Mouse (Mus musculus) embryonic facial prominence, embryonic 10.5 days (tissue): ENCODE data around the gene Ska3. TPM values are rescaled to one million over a fixed set of nuclear protein-coding genes. Genes with fewer than 3 reads are reported as not detected.

Experiments
- DNase-seq: peaks from one replicate; pipeline ENCODE4 v3.0.0-alpha.2; 2017; ENCODE audit warnings: low spot score
- H3K27ac ChIP-seq: fragments of 300-500 bp; sonication (generic); replicated peaks from 2 replicates; pipeline ENCODE4 v1.5.1; 2016; ENCODE audit warnings: mild to moderate bottlenecking
- H3K27me3 ChIP-seq: fragments of 300-500 bp; sonication (generic); replicated peaks from 2 replicates; pipeline ENCODE4 v1.6.1; 2016; ENCODE audit warnings: low read depth, mild to moderate bottlenecking; ENCODE audit not compliant: poor library complexity, severe bottlenecking
- H3K36me3 ChIP-seq: fragments of 300-500 bp; sonication (generic); replicated peaks from 2 replicates; pipeline ENCODE4 v1.6.1; 2016; ENCODE audit warnings: mild to moderate bottlenecking, moderate library complexity
- H3K4me1 ChIP-seq: fragments of 300-500 bp; sonication (generic); 2 replicates; pipeline ENCODE4 v1.6.1; 2016
- H3K4me3 ChIP-seq: fragments of 300-500 bp; sonication (generic); 2 replicates; pipeline ENCODE4 v1.5.1; 2016; ENCODE audit warnings: mild to moderate bottlenecking, moderate library complexity
- H3K9me3 ChIP-seq: fragments of 300-500 bp; sonication (generic); 2 replicates; pipeline ENCODE4 v1.6.1; 2016; ENCODE audit warnings: mild to moderate bottlenecking
- WGBS: fragments of 180-500 bp; shearing (Covaris S2); methylation state at CpG from one replicate; pipeline ENCODE4 v1.1.7; 2016; 5-methylcytosine and 5-hydroxymethylcytosine counted together
- microRNA-seq: library from miRNA; unstranded; fragments of <30 nt; microRNA quantifications from one replicate; pipeline ENCODE4, GENCODE M21; 2017
- polyA plus RNA-seq: library from polyadenylated mRNA; unstranded; fragments of >200 nt; fragmentation: Nextera tagmentation; extraction: Ambion mirVana; gene quantifications from 2 replicates; pipeline ENCODE4 v1.2.1, GENCODE M21; 2016

Gene Ska3
- polyA plus RNA-seq, 1 experiment from 2014 or later = 58.9 TPM

- DNase-seq = no peak
- Histone ChIP-seq H3K27me3 (no peaks in the 10 kb centered on the region), H3K27ac (no peak overlapping the region), H3K4me3 (no peak overlapping the region), H3K9me3 (no peaks in the 10 kb centered on the region), H3K36me3 (no peaks in the 10 kb centered on the region), H3K4me1 (no peaks in the 10 kb centered on the region)
- WGBS = 74% methylated on average over 4 of the region's 4 CpGs
Measured at GRCm38 (mm10) chr14:57787406-57787805, 38.6 kb downstream of the Ska3 start.

- Histone ChIP-seq H3K4me1 (no peaks in the 10 kb centered on the region), H3K4me3 (no peak overlapping the region), H3K27ac (no peak overlapping the region), H3K27me3 (no peaks in the 10 kb centered on the region), H3K36me3 (no peaks in the 10 kb centered on the region), H3K9me3 (no peaks in the 10 kb centered on the region)
- DNase-seq = no peak
- 90% methylated on average over 6 of the region's 6 CpGs for WGBS
Measured at GRCm38 (mm10) chr14:57772157-57772815, 53.7 kb downstream of the Ska3 start.

- no peaks in the 10 kb centered on the region for H3K27me3 ChIP-seq
- DNase-seq = no peak
- no peaks in the 10 kb centered on the region for H3K4me1 ChIP-seq
- no peaks in the 10 kb centered on the region for H3K9me3 ChIP-seq
- no peak overlapping the region for H3K4me3 ChIP-seq
- no peak overlapping the region for H3K27ac ChIP-seq
- 94% methylated on average over 5 of the region's 5 CpGs for WGBS
- H3K36me3 ChIP-seq = no peaks in the 10 kb centered on the region
Measured at GRCm38 (mm10) chr14:57769102-57769501, 56.9 kb downstream of the Ska3 start.

- H3K4me1 ChIP-seq = peaks cover 11% of the 10 kb centered on the region
- H3K9me3 ChIP-seq = no peaks in the 10 kb centered on the region
- H3K27ac ChIP-seq = no peak overlapping the region
- H3K4me3 ChIP-seq = no peak overlapping the region
- DNase-seq = no peak
- H3K36me3 ChIP-seq = no peaks in the 10 kb centered on the region
- no peaks in the 10 kb centered on the region for H3K27me3 ChIP-seq
- 53% methylated on average over 10 of the region's 10 CpGs for WGBS
Measured at GRCm38 (mm10) chr14:57760447-57761412, 65.3 kb downstream of the Ska3 start.

GRCm38 (mm10) chr14:57758237-57758636, 67.7 kb downstream of the Ska3 start, which contains the start of gene Lats2:
TSS of gene Lats2 (minus strand) at chr14:57758388.
- H3K36me3 ChIP-seq = no peaks in the 10 kb centered on the region
- no peaks in the 10 kb centered on the region for H3K27me3 ChIP-seq
- H3K4me3 ChIP-seq = no peak within 1 kb of the TSS
- H3K27ac ChIP-seq = no peak within 1 kb of the TSS
- H3K9me3 ChIP-seq = no peaks in the 10 kb centered on the region
- DNase-seq = no peak
- WGBS = 80% methylated on average over 4 of the region's 4 CpGs
- H3K4me1 ChIP-seq = peaks cover 18% of the 10 kb centered on the region

Small RNA genes within 50 kb of the gene (microRNA-seq; reads per million reads assigned to microRNA genes)
- gene Mir3077 = not detected

Other genes with a start within 250 kb of the Ska3 start
- 30.0 and 32.9 TPM in 2 replicates for gene Xpo4, start 160.8 kb downstream of the Ska3 start, polyA plus RNA-seq
- gene Gm49361, start 80.1 kb downstream of the Ska3 start, polyA plus RNA-seq = not detected in 2 replicates
- gene Lats2, start 67.8 kb downstream of the Ska3 start, polyA plus RNA-seq = 18.6 and 20.5 TPM in 2 replicates
- 30.9 and 41.2 TPM in 2 replicates for gene Sap18, start 28.0 kb downstream of the Ska3 start, polyA plus RNA-seq
- gene Mrpl57, start within 50 bp of the Ska3 start, polyA plus RNA-seq = 140 and 149 TPM in 2 replicates
- gene Zdhhc20, start 64.1 kb upstream of the Ska3 start, polyA plus RNA-seq = 52.6 and 59.1 TPM in 2 replicates
- gene Micu2, start 173.1 kb upstream of the Ska3 start, polyA plus RNA-seq = 63.0 and 63.1 TPM in 2 replicates
- gene Fgf9, start 244.4 kb upstream of the Ska3 start, polyA plus RNA-seq = 5.7 and 6.5 TPM in 2 replicates